Mouse (Mus musculus) left cerebral cortex, postnatal 10 days (tissue): ENCODE measurements at regions not wholly inside any gene's neighbourhood (a gene's known extent, or its start where the extent isn't known, plus 50 kb on each side); places are given as distances from the start of the nearest gene placed in this dataset.
"Not testable (repeated sequence)": the region's sequence is repeated elsewhere in the genome, so short reads cannot be mapped to it uniquely, and the experiment has no call there.

ENCODE experiments used
- DNase-seq, 2 experiments: peaks; one replicate each; pipeline ENCODE4 v3.0.0; 2021 to 2022; ENCODE audit warnings: low spot score in 2 of 2, mixed read lengths in 1 of 2; ENCODE audit errors: extremely low spot score in 1 of 2
- intact Hi-C: fragments of 180-260 bp; cut with DNase I; formaldehyde crosslinking; loops from one replicate; pipeline ENCODE4 v1.15.1; 2025

- DNase-seq: no peak
- intact Hi-C loops: no loop called here
Measured at GRCm38 (mm10) chr1:154008593-154009310, 108.7 kb upstream of the Teddm2 start.

- intact Hi-C loops: no loop called here
Measured at GRCm38 (mm10) chr1:154010681-154011080, 110.7 kb upstream of the Teddm2 start.

GRCm38 (mm10) chr1:154016516-154016915, 116.5 kb upstream of the Teddm2 start:
- intact Hi-C loops: no loop called here

More at GRCm38 (mm10) chr1:154010681-154011080, 110.7 kb upstream of the Teddm2 start:
- DNase-seq: no peak

GRCm38 (mm10) chr1:154018241-154018640, 118.2 kb upstream of the Teddm2 start:
- intact Hi-C loops: no loop called here
- DNase-seq: no peak

More at GRCm38 (mm10) chr1:154016516-154016915, 116.5 kb upstream of the Teddm2 start:
- no peak for DNase-seq

- intact Hi-C loops: no loop called here
Measured at GRCm38 (mm10) chr1:154024301-154024700, 124.3 kb upstream of the Teddm2 start.

GRCm38 (mm10) chr1:154027303-154027702, 127.3 kb upstream of the Teddm2 start:
- intact Hi-C loops: no loop called here
- DNase-seq: no peak

More at GRCm38 (mm10) chr1:154024301-154024700, 124.3 kb upstream of the Teddm2 start:
- DNase-seq: no peak

GRCm38 (mm10) chr1:154029826-154030225, 129.8 kb upstream of the Teddm2 start:
- DNase-seq: no peak
- intact Hi-C loops: loop anchor here (5.0 kb wide), 1 partner anchor 87 kb away; no protein-coding TSS in a partner anchor

GRCm38 (mm10) chr1:154032669-154033099, 132.7 kb upstream of the Teddm2 start:
- DNase-seq: peak; percentile 50 to 85
- intact Hi-C loops: loop anchor here (2.0 to 5.0 kb wide), 2 partner anchors 85 to 132 kb away; partner anchors contain the start of gene Teddm2

GRCm38 (mm10) chr1:154033958-154034606, 134.1 kb upstream of the Teddm2 start:
- DNase-seq: peak; percentile 32 to 90
- intact Hi-C loops: loop anchor here (2.0 to 5.0 kb wide), 2 partner anchors 83 to 133 kb away; partner anchors contain the start of gene Teddm2

GRCm38 (mm10) chr1:154036729-154037270, 136.8 kb upstream of the Teddm2 start:
- DNase-seq: no peak
- intact Hi-C loops: no loop called here

GRCm38 (mm10) chr1:154038241-154038640, 138.2 kb upstream of the Teddm2 start:
- DNase-seq: no peak
- intact Hi-C loops: no loop called here

GRCm38 (mm10) chr1:154040907-154041306, 140.9 kb upstream of the Teddm2 start:
- no peak for DNase-seq
- intact Hi-C loops: no loop called here

- DNase-seq: no peak
- intact Hi-C loops: no loop called here
Measured at GRCm38 (mm10) chr1:154042956-154043355, 142.9 kb upstream of the Teddm2 start.

GRCm38 (mm10) chr1:154044712-154045111, 144.7 kb upstream of the Teddm2 start:
- intact Hi-C loops: no loop called here
- DNase-seq: peak; percentile 25 to 42

GRCm38 (mm10) chr1:154045951-154046350, 145.9 kb upstream of the Teddm2 start:
- intact Hi-C loops: no loop called here
- no peak for DNase-seq

GRCm38 (mm10) chr1:154053641-154054040, 147.3 kb upstream of the Zfp648 start:
- intact Hi-C loops: no loop called here
- no peak for DNase-seq

- DNase-seq: no peak
- intact Hi-C loops: no loop called here
Measured at GRCm38 (mm10) chr1:154054874-154055273, 146.1 kb upstream of the Zfp648 start.

- intact Hi-C loops, DNase-seq: not testable (repeated sequence)
Measured at GRCm38 (mm10) chr1:154061397-154061796, 139.6 kb upstream of the Zfp648 start.

- intact Hi-C loops: no loop called here
- DNase-seq: no peak
Measured at GRCm38 (mm10) chr1:154061851-154062250, 139.1 kb upstream of the Zfp648 start.

GRCm38 (mm10) chr1:154062666-154063065, 138.3 kb upstream of the Zfp648 start:
- DNase-seq: no peak
- intact Hi-C loops: no loop called here
